Mouse (Mus musculus): ENCODE measurements around the gene Prune1. TPM values are rescaled to one million over a fixed set of nuclear protein-coding genes. Genes with fewer than 3 reads are reported as not detected.

The Prune1 gene
- total and polyA plus RNA-seq, 3 experiments, result 8.4 to 9.1 (median 8.5) TPM

DNA sequence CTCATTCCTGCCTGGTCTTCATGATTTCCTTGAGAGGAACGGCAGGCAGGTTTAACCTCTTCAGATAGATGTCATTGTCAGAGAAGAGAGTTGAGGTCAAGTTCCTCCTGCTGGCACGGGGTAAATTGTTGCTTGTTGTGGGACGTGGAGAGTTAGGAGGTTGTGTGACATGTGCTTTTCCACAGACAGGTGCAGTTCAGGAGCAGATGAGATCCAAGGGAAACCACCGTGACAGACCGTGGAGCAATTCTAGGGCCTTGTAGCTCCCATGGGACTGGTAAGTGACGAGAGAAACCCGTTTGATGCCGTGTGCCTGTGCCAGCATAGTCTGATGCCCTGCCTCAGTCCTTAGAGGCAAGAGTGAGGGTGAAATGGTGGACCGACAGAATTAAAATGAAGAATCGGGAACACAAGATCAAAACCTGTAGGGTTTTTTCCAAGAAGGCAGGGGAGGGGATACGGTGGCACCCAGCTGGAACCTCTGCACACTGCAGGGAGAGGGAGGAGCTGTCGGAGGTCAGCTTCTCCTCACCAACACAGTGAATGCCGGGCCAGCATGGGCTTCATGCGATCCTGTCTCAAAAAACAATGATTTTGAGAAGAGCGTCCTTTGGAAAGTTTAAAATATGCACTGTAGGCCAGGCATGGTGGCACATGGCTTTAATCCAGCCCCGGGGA, 48.4 kb downstream of the Prune1 start (continued):
- TF ChIP-seq MAZ (IDR thresholded peaks at IDR 0.05; ENCODE audit: low read depth, low read length) (0 out of 2 replicates have a peak, but pooled peaks have one; percentile 6), JUND (conservative IDR thresholded peaks at IDR 0.05; ENCODE audit: low read depth, low read length) (no peak; the same call in 1 of the 2 replicates), RCOR1 (conservative IDR thresholded peaks at IDR 0.05; ENCODE audit: low read depth, low read length) (no peak), MEF2A (IDR thresholded peaks at IDR 0.05; ENCODE audit: borderline replicate concordance, low read depth, low read length) (peak; percentile 59), ZKSCAN1 (IDR thresholded peaks at IDR 0.05; ENCODE audit: borderline replicate concordance, low read depth, low read length) (no peak), ZMIZ1 (IDR thresholded peaks at IDR 0.05; ENCODE audit: low read depth, low read length) (no peak), NRF1 (IDR thresholded peaks at IDR 0.05; ENCODE audit: low read depth, low read length) (no peak), JUN (IDR thresholded peaks at IDR 0.05; ENCODE audit: insufficient read depth, low read depth, low read length) (peak; percentile 30; the same call in 1 of the 2 replicates), MYC (IDR thresholded peaks at IDR 0.05; ENCODE audit: low read depth, low read length) (peak; percentile 92), MAX (IDR thresholded peaks at IDR 0.05; ENCODE audit: low read length) (peak; percentile 94), POLR2A (IDR thresholded peaks at IDR 0.05; ENCODE audit: low read depth, low read length) (no peak), HCFC1 (IDR thresholded peaks at IDR 0.05; ENCODE audit: low read depth, low read length) (no peak), MAFK (IDR thresholded peaks at IDR 0.05; ENCODE audit: insufficient replicate concordance, low read length) (0 out of 2 replicates have a peak, but pooled peaks have one; percentile 37)

GRCm38 (mm10) chr3:95232771-95233170, 49.1 kb downstream of the Prune1 start:
- DNase-seq (ENCODE audit: extremely low read depth), result peak; percentile 80
- H3K4me2 ChIP-seq (ENCODE audit: insufficient read depth, low read depth, poor library complexity, severe bottlenecking), result peak overlapping the region; percentile 79
- dilution Hi-C loops (cut with MboI; ENCODE audit: extremely low pct_ligation_motif_present, extremely low pct_unique_long_range_greater_than_20kb, low sequenced_read_pairs) (no loop called here), in situ Hi-C loops (cut with MboI; ENCODE audit: low pct_ligation_motif_present, low pct_unique_long_range_greater_than_20kb, low sequenced_read_pairs) (no loop called here)
- peak overlapping the region; percentile 97 for H3K27ac ChIP-seq (ENCODE audit: insufficient read depth, low read depth)
- H3K9me3 ChIP-seq (replicated peaks; ENCODE audit: low read length), result no peaks in the 10 kb centered on the region
- H3K36me3 ChIP-seq (replicated peaks in 1 of 2; ENCODE audit: control insufficient read depth in 1 of 2, insufficient read depth in 1 of 2, low read length in 1 of 2), result peaks cover 43 to 57% of the 10 kb centered on the region in 2 experiments
- peak overlapping the region in 2 of 3 experiments; percentile 45 to 76 for H3K4me3 ChIP-seq (replicated peaks in 1 of 3; ENCODE audit: low read depth in 2 of 3, low read length in 2 of 3, poor library complexity in 1 of 3)
- H3K27me3 ChIP-seq (replicated peaks), result no peaks in the 10 kb centered on the region
- H3K9ac ChIP-seq (ENCODE audit: insufficient read depth, low read depth), result peak overlapping the region; percentile 95
- H3K4me1 ChIP-seq (ENCODE audit: control insufficient read depth in 1 of 2, insufficient read depth in 2 of 2), result peaks cover 18 to 46% of the 10 kb centered on the region in 2 experiments
- H3K79me2 ChIP-seq (replicated peaks; ENCODE audit: control insufficient read depth, extremely low read depth, insufficient read depth, poor library complexity, severe bottlenecking), result peaks cover 41% of the 10 kb centered on the region
- TF ChIP-seq MEF2A (IDR thresholded peaks at IDR 0.05; ENCODE audit: borderline replicate concordance, low read depth, low read length) (peak; percentile 71; the same call in 1 of the 2 replicates), NRF1 (IDR thresholded peaks at IDR 0.05; ENCODE audit: low read depth, low read length) (no peak), JUN (IDR thresholded peaks at IDR 0.05; ENCODE audit: insufficient read depth, low read depth, low read length) (peak; percentile 92), ZNF384 (IDR thresholded peaks at IDR 0.05; ENCODE audit: low read depth, low read length) (no peak), ZKSCAN1 (IDR thresholded peaks at IDR 0.05; ENCODE audit: borderline replicate concordance, low read depth, low read length) (no peak), ZC3H11A (IDR thresholded peaks at IDR 0.05; ENCODE audit: low read depth, low read length) (no peak), NELFE (IDR thresholded peaks at IDR 0.05; ENCODE audit: low read depth, low read length) (no peak), POLR2AphosphoS2 (IDR thresholded peaks at IDR 0.05; ENCODE audit: low read depth, low read length) (no peak), SMC3 (IDR thresholded peaks at IDR 0.05; ENCODE audit: low read depth, low read length) (no peak), TCF12 (IDR thresholded peaks at IDR 0.05; ENCODE audit: low read depth, low read length) (peak; percentile 56; the same call in 1 of the 2 replicates), MAZ (IDR thresholded peaks at IDR 0.05; ENCODE audit: low read depth, low read length) (peak; percentile 71; the same call in 1 of the 2 replicates), GABPA (IDR thresholded peaks at IDR 0.05; ENCODE audit: insufficient replicate concordance, low read depth, low read length) (no peak), MAX (IDR thresholded peaks at IDR 0.05; ENCODE audit: low read length) (no peak), RAD21 (IDR thresholded peaks at IDR 0.05; ENCODE audit: low read depth, low read length) (no peak), USF1 (IDR thresholded peaks at IDR 0.05; ENCODE audit: low read depth, low read length) (no peak), PAX5 (IDR thresholded peaks at IDR 0.05; ENCODE audit: low read length) (no peak), ELF1 (IDR thresholded peaks at IDR 0.05; ENCODE audit: low read depth, low read length) (no peak), MXI1 (IDR thresholded peaks at IDR 0.05; ENCODE audit: low read depth, low read length) (0 out of 2 replicates have a peak, but pooled peaks have one; percentile 9), IRF4 (IDR thresholded peaks at IDR 0.05; ENCODE audit: low read depth, low read length) (peak; percentile 99), UBTF (IDR thresholded peaks at IDR 0.05; ENCODE audit: low read depth, low read length) (no peak), ETS1 (conservative IDR thresholded peaks at IDR 0.05; ENCODE audit: low read depth, low read length) (peak; percentile 65), MYC (IDR thresholded peaks at IDR 0.05; ENCODE audit: low read depth, low read length) (0 out of 2 replicates have a peak, but pooled peaks have one; percentile 45), CHD1 (IDR thresholded peaks at IDR 0.05; ENCODE audit: low read depth, low read length) (no peak), JUND (conservative IDR thresholded peaks at IDR 0.05; ENCODE audit: low read depth, low read length) (peak; percentile 95), BHLHE40 (IDR thresholded peaks at IDR 0.05; ENCODE audit: low read depth, low read length) (peak; percentile 75), CTCF (conservative IDR thresholded peaks at IDR 0.05 in 1 of 2, IDR thresholded peaks at IDR 0.05 in 1 of 2; ENCODE audit: low read depth in 2 of 2, low read length in 2 of 2) (no peak), MAFK (IDR thresholded peaks at IDR 0.05; ENCODE audit: insufficient replicate concordance, low read length) (peak; percentile 80; the same call in 1 of the 2 replicates), KAT2A (IDR thresholded peaks at IDR 0.05; ENCODE audit: insufficient replicate concordance, low read length) (no peak), RCOR1 (conservative IDR thresholded peaks at IDR 0.05; ENCODE audit: low read depth, low read length) (no peak), POLR2A (IDR thresholded peaks at IDR 0.05; ENCODE audit: low read depth, low read length) (peak; percentile 45; the same call in 1 of the 2 replicates), USF2 (conservative IDR thresholded peaks at IDR 0.05; ENCODE audit: low read depth, low read length) (no peak)
